Mouse (Mus musculus): Measurements from ENCODE around the gene Gpr3.

DNA sequence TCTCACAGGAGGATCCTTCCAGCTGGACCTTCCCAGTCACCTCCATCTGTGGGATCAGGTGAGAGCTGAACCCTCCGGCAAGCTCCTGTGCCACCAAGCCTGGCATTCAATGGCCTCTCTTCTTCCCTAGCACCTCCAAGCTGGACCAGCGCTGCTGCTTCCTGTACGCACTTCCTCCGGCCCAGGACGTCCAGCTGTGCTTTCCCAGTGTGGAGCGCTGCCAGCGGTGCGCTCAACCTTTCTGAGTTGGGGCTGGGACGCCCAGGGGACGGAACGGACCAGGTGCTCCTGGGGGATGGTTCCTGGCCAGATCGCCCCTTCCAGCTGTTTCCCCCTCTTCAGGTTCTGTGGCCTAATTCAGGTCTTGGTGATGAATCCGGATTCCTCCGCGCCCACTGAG is 34.7 kb upstream of the Gpr3 start:
- TF ChIP-seq CTCF (IDR thresholded peaks at IDR 0.05; ENCODE audit: extremely low read depth, insufficient read depth, low read length): no peak
- no peak for TF ChIP-seq POLR2A (IDR thresholded peaks at IDR 0.05; ENCODE audit: extremely low read depth, insufficient read depth, low read length)
